Comparison of ENCODE assay signal across 21 mouse cellular contexts in the genomic region with DNA sequence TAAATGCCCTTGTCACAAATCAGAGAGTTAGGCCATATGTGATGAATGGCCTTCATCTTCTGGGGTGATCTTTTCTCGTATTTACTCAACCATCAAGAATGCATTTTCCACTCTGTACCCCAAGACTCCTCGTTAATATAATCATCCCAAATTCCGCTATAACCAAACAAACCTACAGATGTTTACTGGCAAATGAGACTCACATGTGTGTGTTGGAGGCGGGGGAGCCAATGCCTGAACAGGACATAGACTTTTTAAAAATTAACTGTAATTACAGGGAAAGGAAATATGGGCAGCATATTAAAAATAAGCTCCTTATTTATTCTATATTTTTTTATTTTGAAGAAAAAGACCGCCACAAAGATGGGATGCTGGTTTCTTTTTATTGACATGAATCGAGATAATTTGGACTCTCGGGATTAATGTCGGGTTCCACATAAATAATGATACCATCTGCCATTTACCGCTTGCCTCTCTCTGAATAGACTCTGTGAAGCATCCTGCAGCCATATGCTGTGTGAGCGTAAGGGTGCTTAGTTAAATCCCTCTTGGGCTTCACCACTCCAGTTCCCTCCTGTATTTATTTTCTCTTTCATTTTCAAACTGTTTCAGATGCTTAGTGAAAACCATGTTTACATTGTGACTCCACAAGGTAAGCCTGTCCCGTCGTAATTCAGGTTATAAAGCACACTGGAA.
DNase-seq lines count a peak whose midpoint lies in the region; ATAC-seq and TF ChIP-seq lines count a peak whose summit lies in the region.
"Had no signal": no experiment of that assay in that cellular context is flagged by ENCODE, and none has a peak within 500 bp of the region (broad histone marks: within the 10 kb centered on the region; RNA-seq: fewer than 3 reads in every experiment).

No protein-coding gene starts in this region.

- 64% methylated on average over 12 of the region's 12 CpGs for WGBS in midbrain, embryonic 11.5 days
- 31% methylated on average over 12 of the region's 12 CpGs for WGBS in midbrain, embryonic 16.5 days
- WGBS in hindbrain, postnatal 0 days = 44% methylated on average over 12 of the region's 12 CpGs

- H3K36me3 ChIP-seq in midbrain, embryonic 11.5 days (ENCODE audit: control insufficient read depth, insufficient read depth, low read length) = no peaks in the 10 kb centered on the region
- no peaks in the 10 kb centered on the region for H3K36me3 ChIP-seq in midbrain, embryonic 16.5 days (ENCODE audit: control insufficient read depth, insufficient read depth, low read length)
- no peaks in the 10 kb centered on the region for H3K36me3 ChIP-seq in hindbrain, postnatal 0 days (ENCODE audit: insufficient read depth, low read length)
- H3K36me3 ChIP-seq: liver, embryonic 12.5 days; lung, embryonic 15.5 days had no signal

- H3K4me3 ChIP-seq in midbrain, embryonic 11.5 days (ENCODE audit: low read depth, low read length) = no peak overlapping the region
- H3K4me3 ChIP-seq in midbrain, embryonic 16.5 days (ENCODE audit: low read depth, low read length) = no peak overlapping the region
- no peak overlapping the region for H3K4me3 ChIP-seq in hindbrain, postnatal 0 days (ENCODE audit: low read length)
- no peak overlapping the region for H3K4me3 ChIP-seq in layer of hippocampus, adult 2 months
- H3K4me3 ChIP-seq: liver, embryonic 12.5 days; lung, embryonic 15.5 days had no signal

- H3K27me3 ChIP-seq in midbrain, embryonic 11.5 days (ENCODE audit: control insufficient read depth, insufficient read depth, low read length) = no peaks in the 10 kb centered on the region
- H3K27me3 ChIP-seq in midbrain, embryonic 16.5 days (ENCODE audit: control insufficient read depth, insufficient read depth, low read depth, low read length) = no peaks in the 10 kb centered on the region
- no peaks in the 10 kb centered on the region for H3K27me3 ChIP-seq in hindbrain, postnatal 0 days (ENCODE audit: insufficient read depth, low read length)
- H3K27me3 ChIP-seq: CH12.LX; liver, embryonic 12.5 days; lung, embryonic 15.5 days; megakaryocyte, embryonic 14.5 days had no signal

- H3K27ac ChIP-seq in midbrain, embryonic 11.5 days (ENCODE audit: low read depth, low read length) = no peak overlapping the region
- H3K27ac ChIP-seq in midbrain, embryonic 16.5 days (ENCODE audit: low read length) = no peak overlapping the region
- no peak overlapping the region for H3K27ac ChIP-seq in hindbrain, postnatal 0 days
- H3K27ac ChIP-seq in layer of hippocampus, adult 2 months = no peak overlapping the region
- H3K27ac ChIP-seq: kidney, postnatal 0 days; liver, embryonic 12.5 days; lung, embryonic 15.5 days had no signal

- peak; percentile 35 to 45 for DNase-seq in cerebellum, postnatal 25 days
- DNase-seq in midbrain, embryonic 11.5 days (ENCODE audit: low spot score, missing footprints) = no peak
- DNase-seq in hindbrain, postnatal 0 days (ENCODE audit: low spot score) = peak; percentile 35
- peak; percentile 71 for DNase-seq in retina, postnatal 1 day
- DNase-seq in layer of hippocampus, adult 2 months (ENCODE audit: low spot score in 2 of 2) = no peak
- no peak for DNase-seq in kidney, postnatal 36 days
- DNase-seq: adrenal gland, postnatal 36 days; gastrocnemius, postnatal 36 days; heart, postnatal 36 days; right cerebral cortex, adult 18-20 months; spleen, adult 18-20 months; thymus, postnatal 36 days had no signal

- no peak overlapping the region for H3K4me2 ChIP-seq in midbrain, embryonic 11.5 days
- no peak overlapping the region for H3K4me2 ChIP-seq in midbrain, embryonic 16.5 days (ENCODE audit: low read length)
- H3K4me2 ChIP-seq in hindbrain, postnatal 0 days (ENCODE audit: low read depth, low read length) = no peak overlapping the region
- H3K4me2 ChIP-seq: heart, embryonic 11.5 days; liver, embryonic 12.5 days; lung, embryonic 15.5 days had no signal

- ATAC-seq in cerebellum, adult (ENCODE audit: insufficient number of reproducible peaks, low FRiP score, low TSS enrichment) = no peak
- 0 out of 2 replicates have a peak, but pooled peaks have one; percentile 62 for ATAC-seq in midbrain, embryonic 11.5 days (ENCODE audit: low FRiP score)
- no peak for ATAC-seq in midbrain, embryonic 16.5 days
- ATAC-seq in hindbrain, postnatal 0 days = no peak
- ATAC-seq: intestine, embryonic 16.5 days; liver, embryonic 12.5 days had no signal

- H3K4me1 ChIP-seq in midbrain, embryonic 11.5 days (ENCODE audit: control insufficient read depth, insufficient read depth, low read length) = peaks cover 5% of the 10 kb centered on the region; the same call in 1 of the 2 replicates
- peaks cover 8% of the 10 kb centered on the region; the same call in 1 of the 2 replicates for H3K4me1 ChIP-seq in midbrain, embryonic 16.5 days (ENCODE audit: control insufficient read depth, insufficient read depth, low read length)
- H3K4me1 ChIP-seq in hindbrain, postnatal 0 days (ENCODE audit: insufficient read depth, low read length) = no peaks in the 10 kb centered on the region
- H3K4me1 ChIP-seq: liver, embryonic 12.5 days; megakaryocyte, embryonic 14.5 days had no signal

- TF ChIP-seq CTCF in hindbrain, postnatal 0 days (IDR thresholded peaks at IDR 0.05; ENCODE audit: low read depth) = no peak
- no peak for TF ChIP-seq CTCF in layer of hippocampus, adult 2 months (conservative IDR thresholded peaks at IDR 0.05)

- no peak overlapping the region for H3K9ac ChIP-seq in midbrain, embryonic 11.5 days (ENCODE audit: low read length)
- no peak overlapping the region for H3K9ac ChIP-seq in midbrain, embryonic 16.5 days (ENCODE audit: low read depth, low read length)
- no peak overlapping the region for H3K9ac ChIP-seq in hindbrain, postnatal 0 days (replicated peaks; ENCODE audit: low read length)
- H3K9ac ChIP-seq: liver, embryonic 12.5 days; lung, embryonic 15.5 days had no signal

- H3K9me3 ChIP-seq in midbrain, embryonic 11.5 days (ENCODE audit: control insufficient read depth, low read length) = no peaks in the 10 kb centered on the region
- H3K9me3 ChIP-seq in midbrain, embryonic 16.5 days (replicated peaks; ENCODE audit: control insufficient read depth, low read length, poor library complexity, severe bottlenecking) = no peaks in the 10 kb centered on the region
- no peaks in the 10 kb centered on the region for H3K9me3 ChIP-seq in hindbrain, postnatal 0 days (ENCODE audit: low read length)
- H3K9me3 ChIP-seq: liver, embryonic 12.5 days; lung, embryonic 15.5 days had no signal

Comparison
In these comparisons a context has a peak if more than half of its experiments do, and no peak if none do; other contexts are left out.
1. DNase-seq: peak in cerebellum, postnatal 25 days (2 of 2), hindbrain, postnatal 0 days (single experiment) and retina, postnatal 1 day (single experiment); none in midbrain, embryonic 11.5 days (single experiment), layer of hippocampus, adult 2 months (0 of 2) and kidney, postnatal 36 days (0 of 2).